Mouse (Mus musculus): ENCODE results near the gene Ppp1r13b.
A peak's percentile ranks its signal among the peaks of the same experiment; 100 is the strongest.
"Not testable (repeated sequence)": the region's sequence is repeated elsewhere in the genome, so short reads cannot be mapped to it uniquely, and the experiment has no call there.

Gene Ppp1r13b

GRCm38 (mm10) chr12:111907970-111908681 is at the start of gene Ppp1r13b:
Gene Ppp1r13b, minus strand, starts transcription at chr12:111908110.
- peak; percentile 95 for DNase-seq (ENCODE audit: low read depth)

DNA sequence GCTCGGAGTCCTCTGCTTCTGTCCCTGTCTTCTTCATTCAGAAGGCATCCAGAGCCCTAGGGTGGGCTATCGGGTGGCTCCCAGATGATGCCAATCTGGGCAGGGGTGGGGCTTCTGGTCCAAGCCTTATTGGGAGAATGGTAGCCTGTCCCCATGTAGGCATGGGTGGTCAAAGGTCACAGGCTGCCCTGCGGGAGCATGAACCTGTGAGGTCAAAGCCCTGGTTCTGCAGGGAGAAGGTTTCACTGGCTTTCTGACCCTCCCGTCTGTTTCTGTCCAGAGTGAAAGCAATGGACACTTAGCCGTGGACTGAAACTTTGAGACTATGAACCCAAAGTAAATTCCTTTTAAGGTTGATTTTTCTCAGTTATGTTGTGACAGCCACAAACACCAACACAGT is 48.3 kb upstream of the Ppp1r13b start:
- no peak for DNase-seq (ENCODE audit: low read depth)

DNA sequence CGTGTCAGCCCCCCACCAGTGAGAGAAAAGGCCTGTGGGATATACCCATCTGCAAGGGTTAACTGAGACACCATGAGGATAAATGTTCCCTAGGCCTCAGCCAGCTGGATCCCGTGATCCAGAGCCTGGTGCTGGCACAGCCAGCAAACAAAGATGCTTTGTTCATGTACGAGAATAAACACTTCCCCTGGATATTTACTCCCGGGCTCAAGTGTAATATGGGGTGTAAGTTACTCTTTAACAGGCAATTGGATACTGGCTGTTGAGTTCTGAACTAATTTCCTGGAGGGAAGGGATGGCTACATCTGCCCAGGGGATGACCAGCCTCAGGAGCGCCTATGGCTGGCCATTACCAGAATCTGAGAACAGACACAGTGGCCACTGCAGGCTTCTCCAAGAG is 43.8 kb upstream of the Ppp1r13b start:
- no peak for DNase-seq (ENCODE audit: low read depth)

- DNase-seq (ENCODE audit: low read depth): no peak
Measured at GRCm38 (mm10) chr12:111950486-111950885, 42.6 kb upstream of the Ppp1r13b start.

- DNase-seq (ENCODE audit: low read depth): peak; percentile 78
Measured at GRCm38 (mm10) chr12:111946716-111947115, 38.8 kb upstream of the Ppp1r13b start.

- DNase-seq (ENCODE audit: low read depth): not testable (repeated sequence)
Measured at GRCm38 (mm10) chr12:111945765-111946655, 38.1 kb upstream of the Ppp1r13b start.

DNA sequence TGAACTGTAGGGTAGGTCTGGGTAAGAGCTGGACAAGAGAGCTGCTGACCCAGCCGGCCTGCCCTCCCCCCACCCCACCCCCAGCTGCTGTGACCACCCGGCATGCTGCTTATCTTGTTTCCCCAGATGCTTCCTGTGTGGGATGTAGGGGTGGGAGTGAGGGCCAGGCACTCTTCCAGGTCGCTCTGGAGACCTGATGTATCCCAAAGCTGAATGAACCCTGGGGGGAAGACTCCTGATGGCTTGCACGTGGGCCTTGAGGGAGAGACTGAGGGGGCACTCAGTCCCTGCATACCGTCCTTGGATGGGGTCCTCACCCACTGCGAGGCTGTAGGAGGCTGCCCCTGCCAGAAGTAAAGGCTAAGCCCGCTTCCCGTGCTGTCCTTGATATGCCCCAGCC is 37.2 kb upstream of the Ppp1r13b start:
- DNase-seq (ENCODE audit: low read depth): no peak

DNA sequence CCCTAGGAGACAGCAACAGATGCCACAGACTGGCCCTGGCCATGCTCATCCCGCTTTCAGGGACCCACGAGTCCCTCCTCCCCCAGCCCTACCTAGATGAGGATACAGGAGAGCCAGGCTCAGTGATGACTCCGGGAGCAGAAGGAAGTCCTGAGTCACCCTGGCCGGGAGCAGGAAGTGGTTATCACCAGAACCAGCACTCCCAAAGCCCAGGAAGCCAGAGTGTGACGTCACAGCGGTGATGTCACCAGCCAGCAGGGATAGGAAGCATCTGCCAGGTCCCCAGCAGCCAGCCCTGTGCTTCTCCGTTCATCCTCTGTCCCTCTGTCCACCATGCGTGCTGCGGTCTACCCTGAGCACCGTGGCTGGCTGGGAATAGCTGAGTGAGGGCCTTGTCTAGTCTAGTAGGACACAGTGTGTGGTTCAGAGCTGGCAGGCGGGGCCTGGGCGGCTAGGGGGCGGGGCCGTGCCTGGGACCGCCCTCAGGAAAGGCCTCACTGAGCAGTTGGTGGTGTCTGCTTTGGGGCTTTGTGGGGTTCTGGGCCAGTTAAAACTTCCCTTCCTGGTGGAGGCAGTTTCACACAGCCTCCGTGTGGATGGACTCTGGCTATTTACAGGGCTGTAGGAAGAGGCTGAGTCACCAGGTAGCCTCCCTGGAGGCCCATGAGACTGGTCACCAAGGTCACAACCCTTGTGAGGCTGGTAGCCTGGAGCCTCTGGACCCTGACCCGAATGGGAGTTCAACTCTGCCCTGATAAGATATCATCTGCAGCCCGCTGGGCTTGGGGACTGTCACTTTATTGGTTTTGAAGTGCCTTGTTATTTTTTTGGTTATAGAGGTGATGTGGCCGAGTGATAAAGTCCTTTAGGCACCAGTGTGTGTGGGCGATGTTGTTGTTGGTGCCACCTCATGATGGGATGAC is 36.4 kb upstream of the Ppp1r13b start:
- peak; percentile 26 for DNase-seq (ENCODE audit: low read depth)

- no peak for DNase-seq (ENCODE audit: low read depth)
Measured at GRCm38 (mm10) chr12:111943421-111944064, 35.6 kb upstream of the Ppp1r13b start.

- DNase-seq (ENCODE audit: low read depth): no peak
Measured at GRCm38 (mm10) chr12:111938623-111939177, 30.8 kb upstream of the Ppp1r13b start.

DNA sequence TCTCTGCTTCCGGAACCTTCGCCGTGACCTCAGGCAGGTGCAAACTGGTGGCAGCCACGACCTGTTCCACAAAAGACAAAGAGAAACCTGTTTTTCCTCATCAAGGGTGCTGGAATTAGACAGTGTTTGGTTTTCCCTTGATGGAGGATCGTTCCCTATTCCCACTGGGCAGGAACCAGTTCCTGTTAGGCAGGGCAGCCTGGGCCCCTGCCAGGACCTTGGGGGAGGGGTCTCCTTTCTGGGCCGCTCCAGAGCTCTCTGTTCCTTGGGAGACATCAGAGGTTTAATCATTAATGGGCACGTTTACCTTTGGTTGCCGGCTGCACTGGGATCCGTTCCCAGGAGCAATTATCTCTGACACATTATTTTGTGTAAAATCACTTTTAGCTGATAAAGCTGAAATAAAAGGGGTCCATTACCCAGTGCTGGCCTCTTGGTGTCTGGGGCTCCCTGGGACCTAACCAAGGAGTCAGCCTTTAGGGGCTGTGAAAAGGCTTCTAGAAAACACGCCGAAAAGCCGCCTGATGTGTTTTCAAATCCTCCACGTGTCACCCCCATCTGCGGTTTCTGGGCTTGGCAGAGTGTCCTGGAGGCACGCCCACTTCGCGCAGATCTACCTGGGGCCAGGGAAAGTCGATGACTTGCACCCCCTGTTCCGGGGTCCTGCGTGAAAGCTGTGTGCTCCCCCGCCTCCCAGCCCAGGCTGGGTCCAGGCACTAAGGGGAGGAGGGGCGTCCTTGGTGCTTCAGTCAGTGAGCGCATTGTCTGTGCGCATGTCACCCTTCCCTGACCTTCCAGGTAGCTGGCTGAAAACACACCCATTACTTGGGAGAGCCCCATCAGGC is 29.0 kb upstream of the Ppp1r13b start:
- no peak for DNase-seq (ENCODE audit: low read depth)

DNA sequence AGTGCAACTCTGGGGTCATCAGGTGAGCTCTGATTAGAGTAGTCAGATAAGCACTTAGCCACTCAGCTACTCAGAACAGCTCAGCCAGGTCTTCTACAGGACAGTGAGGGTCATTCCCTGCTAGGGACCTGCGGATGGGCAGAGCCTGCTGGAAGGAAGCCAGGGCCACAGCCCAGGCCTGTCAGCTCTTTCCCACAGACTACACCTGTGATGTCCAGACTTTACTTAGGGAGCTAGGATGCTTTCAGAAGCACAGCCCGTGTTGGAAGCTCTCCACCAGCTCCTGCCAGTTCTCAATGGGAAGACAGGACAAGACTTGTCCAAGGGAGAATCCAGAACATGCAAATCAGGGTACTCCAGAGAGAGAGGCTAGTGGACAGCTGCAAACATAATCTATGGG is 26.1 kb upstream of the Ppp1r13b start:
- DNase-seq (ENCODE audit: low read depth): no peak

GRCm38 (mm10) chr12:111933032-111933704 is 25.3 kb upstream of the Ppp1r13b start:
- DNase-seq (ENCODE audit: low read depth): no peak

DNA sequence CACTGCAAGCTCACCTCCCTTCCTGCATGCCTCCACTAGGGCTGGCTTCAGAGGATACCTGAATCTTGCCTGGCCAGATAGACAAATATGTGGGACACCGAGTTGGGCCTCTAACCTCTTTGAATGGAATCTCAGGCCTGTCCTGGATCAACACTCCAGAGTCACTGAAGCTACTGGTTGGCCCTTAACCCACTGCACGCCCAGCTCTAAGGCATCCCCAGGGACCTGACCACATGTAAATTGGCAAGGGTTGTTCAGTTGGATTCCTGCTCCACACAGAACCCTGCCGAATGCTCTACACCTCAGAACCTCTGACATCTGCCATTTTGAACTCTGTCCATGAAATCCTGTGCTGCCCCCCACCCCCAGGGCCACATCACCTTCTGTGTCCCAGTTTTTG is 24.6 kb upstream of the Ppp1r13b start:
- no peak for DNase-seq (ENCODE audit: low read depth)

DNA sequence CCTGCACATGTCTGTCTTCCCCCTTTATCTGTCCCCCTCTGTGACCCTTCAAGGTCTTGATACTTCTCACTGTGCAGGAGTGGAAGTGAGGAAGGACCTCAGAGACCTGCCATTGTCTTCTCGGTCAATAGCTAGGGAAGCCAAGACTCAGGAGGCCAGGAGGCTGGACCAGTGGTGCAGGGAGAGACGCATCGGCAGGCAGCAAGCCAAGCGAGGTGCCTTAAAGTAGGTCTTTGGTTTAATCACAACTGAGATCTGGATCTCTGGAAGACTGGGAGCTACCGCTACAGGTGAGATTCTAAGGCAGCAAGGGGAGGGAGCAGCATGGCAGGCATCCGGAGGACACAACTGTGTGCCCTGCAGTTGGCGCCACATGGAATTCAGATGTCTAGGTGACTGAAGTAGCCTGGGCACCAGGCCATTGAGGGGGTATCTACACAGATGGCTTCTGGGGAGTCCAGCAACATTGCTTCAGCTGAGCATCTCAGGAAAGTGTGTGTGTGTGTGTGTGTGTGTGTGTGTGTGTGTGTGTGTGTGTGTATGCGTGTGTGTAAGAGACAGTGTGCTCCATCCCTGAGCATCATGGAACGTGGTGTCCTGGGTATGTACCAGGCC is 23.6 kb upstream of the Ppp1r13b start:
- no peak for DNase-seq (ENCODE audit: low read depth)

- DNase-seq (ENCODE audit: low read depth): no peak
Measured at GRCm38 (mm10) chr12:111928411-111928966, 20.6 kb upstream of the Ppp1r13b start.

GRCm38 (mm10) chr12:111927338-111927737 is 19.4 kb upstream of the Ppp1r13b start:
- no peak for DNase-seq (ENCODE audit: low read depth)

GRCm38 (mm10) chr12:111923117-111923516 is 15.2 kb upstream of the Ppp1r13b start:
- no peak for DNase-seq (ENCODE audit: low read depth)

DNA sequence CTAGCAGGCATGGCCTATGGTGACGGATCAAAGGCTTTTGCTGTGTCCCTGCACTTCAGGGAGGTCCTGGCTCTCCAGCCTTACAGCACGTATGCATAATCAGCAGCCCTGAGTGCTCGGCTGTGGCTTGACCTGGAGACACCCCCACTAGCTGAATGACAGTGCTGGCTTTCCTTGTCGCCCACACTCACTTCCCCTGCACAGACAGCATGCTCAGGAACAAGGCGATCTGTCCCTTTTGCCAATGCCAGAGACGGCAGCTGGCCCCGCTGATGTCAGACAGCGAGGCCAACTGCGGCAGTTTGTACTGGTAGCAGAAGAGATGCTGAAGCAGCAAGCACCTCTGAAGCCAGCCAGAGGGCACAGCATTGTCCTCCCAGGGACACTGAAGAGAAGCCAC is 12.1 kb upstream of the Ppp1r13b start:
- no peak for DNase-seq (ENCODE audit: low read depth)
